Mouse (Mus musculus) megakaryocyte, adult 5-6 weeks (primary cell): ENCODE results near the gene Vps52. TPM values are rescaled to one million over a fixed set of nuclear protein-coding genes. Genes with fewer than 3 reads are reported as not detected.
"Not testable (repeated sequence)": the region's sequence is repeated elsewhere in the genome, so short reads cannot be mapped to it uniquely, and the experiment has no call there.

Experiments used
- ATAC-seq: 2 replicates; pipeline ENCODE4 v1.8.0; 2016; ENCODE audit warnings: mild to moderate bottlenecking, inconsistent platforms; ENCODE audit not compliant: poor library complexity, severe bottlenecking
- total RNA-seq, 2 experiments: library from RNA; stranded (forward) in 1 of 2; stranded (reverse) in 1 of 2; fragments of 153-499, 151-499 nt in 1 of 2; fragments of 221-1000, 200-1000 nt in 1 of 2; gene quantifications; 2 replicates each; pipeline versions ENCODE4 v1.2.3 to v1.2.4; 2015 to 2017

Gene Vps52
- total RNA-seq, 2 experiments from 2014 or later = 11.6 to 15.7 TPM

- ATAC-seq = peak; percentile 96
These were observed 15.3 kb upstream of the Vps52 start, which contains the start of the genes Pfdn6 and Wdr46 for GRCm38 (mm10) chr17:33940206-33940805. Gene Pfdn6 (minus strand): TSS chr17:33940343. Gene Wdr46 (plus strand): TSS chr17:33940660.

- no peak for ATAC-seq
These were observed 14.6 kb upstream of the Vps52 start for GRCm38 (mm10) chr17:33940981-33941380.

- no peak for ATAC-seq
These were observed 14.2 kb upstream of the Vps52 start for GRCm38 (mm10) chr17:33941381-33941780.

GRCm38 (mm10) chr17:33943454-33943853, 12.2 kb upstream of the Vps52 start:
- no peak for ATAC-seq

- ATAC-seq = peak; percentile 42
These were observed 8.1 kb upstream of the Vps52 start for GRCm38 (mm10) chr17:33947430-33948089.

- no peak for ATAC-seq
These were observed 7.3 kb upstream of the Vps52 start for GRCm38 (mm10) chr17:33948090-33948904.

GRCm38 (mm10) chr17:33948905-33949537, 6.6 kb upstream of the Vps52 start:
- ATAC-seq = no peak

- no peak for ATAC-seq
These were observed 5.4 kb upstream of the Vps52 start for GRCm38 (mm10) chr17:33950131-33950625.

- ATAC-seq = peak; percentile 64
These were observed 4.3 kb upstream of the Vps52 start, which contains the start of gene B3galt4 for GRCm38 (mm10) chr17:33951021-33951946. Gene B3galt4 (minus strand): TSS chr17:33951488.

GRCm38 (mm10) chr17:33952015-33952414, 3.6 kb upstream of the Vps52 start:
- ATAC-seq = not testable (repeated sequence)

GRCm38 (mm10) chr17:33952879-33953278, 2.7 kb upstream of the Vps52 start:
- no peak for ATAC-seq

GRCm38 (mm10) chr17:33953310-33953709, 2.3 kb upstream of the Vps52 start:
- no peak for ATAC-seq

- ATAC-seq = no peak
These were observed 1.5 kb upstream of the Vps52 start for GRCm38 (mm10) chr17:33953961-33954565.

GRCm38 (mm10) chr17:33954646-33955554, 712 bp upstream of the Vps52 start:
- ATAC-seq = no peak

GRCm38 (mm10) chr17:33956336-33956735, 724 bp downstream of the Vps52 start:
- ATAC-seq = no peak

- ATAC-seq = no peak
These were observed 1.9 kb downstream of the Vps52 start for GRCm38 (mm10) chr17:33957493-33957892.

GRCm38 (mm10) chr17:33958451-33958850, 2.8 kb downstream of the Vps52 start:
- no peak for ATAC-seq

- no peak for ATAC-seq
These were observed 3.5 kb downstream of the Vps52 start for GRCm38 (mm10) chr17:33959135-33959534.
